Mouse (Mus musculus) Patski (cell line): ENCODE measurements at regions not wholly inside any gene's neighbourhood (a gene's known extent, or its start where the extent isn't known, plus 50 kb on each side); places are given as distances from the start of the nearest gene placed in this dataset.

Experiments
- ATAC-seq: fragments of 100-300 bp; one replicate; pipeline ENCODE4 v1.8.0; 2021
- CTCF ChIA-PET: fragments of 350-600 bp; sonication (Branson Sonifier 250); formaldehyde crosslinking; loops from one replicate; lab custom pipeline; 2022; ENCODE audit warnings: inconsistent platforms; lab: Charles Lee
- POLR2A ChIA-PET: fragments of 350-600 bp; sonication (Branson Sonifier 250); formaldehyde crosslinking; loops from one replicate; lab custom pipeline; 2022; ENCODE audit warnings: antibody characterized with exemption, inconsistent platforms; lab: Charles Lee
- DNase-seq: peaks from one replicate; pipeline ENCODE4 v3.0.0-alpha.2; 2011; ENCODE audit warnings: low read depth, low spot score
- H3K27me3 ChIP-seq: fragments of 371-371 bp; one replicate; pipeline ENCODE4 v1.5.1; 2021
- CTCF ChIP-seq: fragments of 100-300 bp; IDR thresholded peaks from one replicate; pipeline ENCODE4 v1.5.1; 2021
- in situ Hi-C: fragments of 300-500 bp; cut with MboI; formaldehyde crosslinking; loops from 3 replicates; pipeline ENCODE4 v1.11.1; 2018; ENCODE audit warnings: low pct_unique_long_range_greater_than_20kb, mixed read lengths

- DNase-seq (no peak), ATAC-seq (no peak)
- in situ Hi-C loops = no loop called here
- peaks cover 33% of the 10 kb centered on the region for H3K27me3 ChIP-seq
- CTCF ChIA-PET = no interaction called here
- TF ChIP-seq CTCF = no peak
- POLR2A ChIA-PET = no interaction called here
Measured at GRCm38 (mm10) chr13:83872143-83872819, 349.8 kb upstream of the Tmem161b start.

- DNase-seq (no peak), ATAC-seq (no peak)
- CTCF ChIA-PET = no interaction called here
- POLR2A ChIA-PET = no interaction called here
- TF ChIP-seq CTCF = no peak
- in situ Hi-C loops = no loop called here
- H3K27me3 ChIP-seq = peaks cover 28% of the 10 kb centered on the region
Measured at GRCm38 (mm10) chr13:83872887-83873286, 349.2 kb upstream of the Tmem161b start.

GRCm38 (mm10) chr13:83879561-83879960 is 342.5 kb upstream of the Tmem161b start:
- ChIA-PET POLR2A (no interaction called here), CTCF (no interaction called here)
- ATAC-seq (no peak), DNase-seq (no peak)
- in situ Hi-C loops = no loop called here
- peaks cover 33% of the 10 kb centered on the region for H3K27me3 ChIP-seq
- TF ChIP-seq CTCF = no peak

GRCm38 (mm10) chr13:83880305-83880704 is 341.8 kb upstream of the Tmem161b start:
- peaks cover 33% of the 10 kb centered on the region for H3K27me3 ChIP-seq
- in situ Hi-C loops = no loop called here
- ATAC-seq (no peak), DNase-seq (no peak)
- TF ChIP-seq CTCF = no peak
- ChIA-PET POLR2A (no interaction called here), CTCF (no interaction called here)

- no peak for ATAC-seq
- no peak for TF ChIP-seq CTCF
- POLR2A ChIA-PET = no interaction called here
Measured at GRCm38 (mm10) chr13:83880772-83881171, 341.3 kb upstream of the Tmem161b start.

GRCm38 (mm10) chr13:83882839-83883238 is 339.3 kb upstream of the Tmem161b start:
- H3K27me3 ChIP-seq = peaks cover 33% of the 10 kb centered on the region
- POLR2A ChIA-PET = no interaction called here
- DNase-seq (no peak), ATAC-seq (no peak)
- no peak for TF ChIP-seq CTCF
- CTCF ChIA-PET = no interaction called here
- in situ Hi-C loops = no loop called here

More at GRCm38 (mm10) chr13:83880772-83881171, 341.3 kb upstream of the Tmem161b start:
- DNase-seq = no peak
- peaks cover 33% of the 10 kb centered on the region for H3K27me3 ChIP-seq
- CTCF ChIA-PET = no interaction called here
- in situ Hi-C loops = no loop called here

GRCm38 (mm10) chr13:83883821-83884220 is 338.3 kb upstream of the Tmem161b start:
- in situ Hi-C loops = no loop called here
- DNase-seq (no peak), ATAC-seq (no peak)
- no peak for TF ChIP-seq CTCF
- ChIA-PET POLR2A (no interaction called here), CTCF (no interaction called here)
- H3K27me3 ChIP-seq = peaks cover 33% of the 10 kb centered on the region

- ATAC-seq = no peak
- ChIA-PET CTCF (no interaction called here), POLR2A (no interaction called here)
- peaks cover 29% of the 10 kb centered on the region for H3K27me3 ChIP-seq
- DNase-seq = no peak
- in situ Hi-C loops = no loop called here
- TF ChIP-seq CTCF = no peak
Measured at GRCm38 (mm10) chr13:83884226-83884625, 337.9 kb upstream of the Tmem161b start.

- peaks cover 26% of the 10 kb centered on the region for H3K27me3 ChIP-seq
- ChIA-PET CTCF (no interaction called here), POLR2A (no interaction called here)
- DNase-seq = no peak
- in situ Hi-C loops = no loop called here
- no peak for TF ChIP-seq CTCF
- ATAC-seq = no peak
Measured at GRCm38 (mm10) chr13:83884766-83885543, 337.1 kb upstream of the Tmem161b start.

GRCm38 (mm10) chr13:83885729-83886128 is 336.4 kb upstream of the Tmem161b start:
- peaks cover 18% of the 10 kb centered on the region for H3K27me3 ChIP-seq
- ChIA-PET CTCF (no interaction called here), POLR2A (no interaction called here)
- TF ChIP-seq CTCF = no peak
- ATAC-seq (no peak), DNase-seq (no peak)
- in situ Hi-C loops = no loop called here

GRCm38 (mm10) chr13:83914697-83915096 is 307.4 kb upstream of the Tmem161b start:
- peaks cover 6% of the 10 kb centered on the region for H3K27me3 ChIP-seq
- in situ Hi-C loops = no loop called here
- ATAC-seq (no peak), DNase-seq (no peak)
- no peak for TF ChIP-seq CTCF
- ChIA-PET POLR2A (no interaction called here), CTCF (no interaction called here)
